ENCODE assay signal across 7 mouse cellular contexts in genomic region chr14:32492521-32492920, GRCm38 (mm10). TPM values are rescaled to one million over a fixed set of nuclear protein-coding genes. Genes with fewer than 3 reads are reported as not detected.
DNase-seq lines count a peak whose midpoint lies in the region; ATAC-seq and TF ChIP-seq lines count a peak whose summit lies in the region.

No protein-coding gene starts in this region.

- no peaks in the 10 kb centered on the region for H3K9me3 ChIP-seq in lung, embryonic 15.5 days
- H3K9me3 ChIP-seq in intestine, embryonic 14.5 days (ENCODE audit: control insufficient read depth, low read length): no peaks in the 10 kb centered on the region

- no peak for TF ChIP-seq POLR2A in myocyte (IDR thresholded peaks at IDR 0.05; ENCODE audit: insufficient read length, low read depth)

- WGBS in lung, embryonic 15.5 days: 9% methylated on average over 13 of the region's 13 CpGs
- WGBS in intestine, embryonic 14.5 days: 14% methylated on average over 13 of the region's 13 CpGs

- H3K27ac ChIP-seq in lung, embryonic 15.5 days: no peak overlapping the region
- H3K27ac ChIP-seq in intestine, embryonic 14.5 days (ENCODE audit: low read depth): no peak overlapping the region

- peak overlapping the region; percentile 4; the same call in 1 of the 2 replicates for H3K4me3 ChIP-seq in lung, embryonic 15.5 days
- no peak overlapping the region; the same call in 1 of the 2 replicates for H3K4me3 ChIP-seq in intestine, embryonic 14.5 days (ENCODE audit: low read depth, low read length)
- H3K4me3 ChIP-seq in myocyte: peak overlapping the region; percentile 12

- 0 out of 2 replicates have a peak, but pooled peaks cover 3% of the 10 kb centered on the region for H3K4me1 ChIP-seq in lung, embryonic 15.5 days
- H3K4me1 ChIP-seq in intestine, embryonic 14.5 days (replicated peaks; ENCODE audit: control insufficient read depth, insufficient read depth, low read length): no peaks in the 10 kb centered on the region

- H3K9ac ChIP-seq in lung, embryonic 15.5 days: no peak overlapping the region
- H3K9ac ChIP-seq in intestine, embryonic 14.5 days (ENCODE audit: low read length): no peak overlapping the region

- ATAC-seq in lung, embryonic 15.5 days (ENCODE audit: borderline replicate concordance, extremely low read depth, low FRiP score, low TSS enrichment): no peak
- ATAC-seq in intestine, embryonic 14.5 days (replicated peaks; ENCODE audit: low FRiP score, low TSS enrichment, low read depth): no peak

- DNase-seq in lung, postnatal 14 days: no peak
- peak; percentile 42 for DNase-seq in c-Kit-positive CD71-positive TER-119-positive erythroid progenitor cells, embryonic 14.5 days (ENCODE audit: low spot score)
- DNase-seq in intestine, embryonic 14.5 days (ENCODE audit: low spot score): peak; percentile 55
- no peak for DNase-seq in layer of hippocampus, adult 9-11 months
- no peak for DNase-seq in cerebellum, adult 18-20 months

- H3K27me3 ChIP-seq in lung, embryonic 15.5 days: peaks cover 14% of the 10 kb centered on the region; the same call in 1 of the 2 replicates
- no peaks in the 10 kb centered on the region for H3K27me3 ChIP-seq in intestine, embryonic 14.5 days (replicated peaks; ENCODE audit: control insufficient read depth, insufficient read depth, low read length)
- no peaks in the 10 kb centered on the region for H3K27me3 ChIP-seq in myocyte (ENCODE audit: control insufficient read depth, insufficient read depth, insufficient read length)

- H3ac ChIP-seq in myocyte (ENCODE audit: control insufficient read depth, insufficient read length): no peak overlapping the region

- H3K36me3 ChIP-seq in lung, embryonic 15.5 days: no peaks in the 10 kb centered on the region
- H3K36me3 ChIP-seq in intestine, embryonic 14.5 days (ENCODE audit: control insufficient read depth, insufficient read depth, low read length): no peaks in the 10 kb centered on the region
- no peaks in the 10 kb centered on the region for H3K36me3 ChIP-seq in myocyte (ENCODE audit: control insufficient read depth, insufficient read depth)

- H3K4me2 ChIP-seq in lung, embryonic 15.5 days: peak overlapping the region; percentile 31
- peak overlapping the region; percentile 38 for H3K4me2 ChIP-seq in intestine, embryonic 14.5 days (ENCODE audit: low read length)
- peak overlapping the region; percentile 81 for H3K4me2 ChIP-seq in myocyte (ENCODE audit: low read depth)

- H3K79me2 ChIP-seq in myocyte (ENCODE audit: control insufficient read depth, insufficient read depth): no peaks in the 10 kb centered on the region

TF ChIP-seq in myocyte, 11 proteins besides CTCF, POLR2A, EP300 and RAD21:
- no peak for TF ChIP-seq USF1 (IDR thresholded peaks at IDR 0.05; ENCODE audit: low read depth)
- TF ChIP-seq TCF12 (IDR thresholded peaks at IDR 0.05; ENCODE audit: insufficient read depth, poor library complexity, severe bottlenecking): no peak
- TF ChIP-seq MYOG (IDR thresholded peaks at IDR 0.05; ENCODE audit: control insufficient read depth in 1 of 3, insufficient read depth in 1 of 3, insufficient read length in 2 of 3, low read depth in 2 of 3): peak in 1 of 3 experiments; percentile 37
- TF ChIP-seq MAX (IDR thresholded peaks at IDR 0.05; ENCODE audit: low read depth): peak; percentile 38
- no peak for TF ChIP-seq REST (IDR thresholded peaks at IDR 0.05; ENCODE audit: insufficient read depth, insufficient read length)
- no peak for TF ChIP-seq POLR2AphosphoS2 (IDR thresholded peaks at IDR 0.05; ENCODE audit: insufficient read length, low read depth)
- TF ChIP-seq MYOD1 (IDR thresholded peaks at IDR 0.05; ENCODE audit: control insufficient read depth in 1 of 3, insufficient read length in 2 of 3, low read depth in 2 of 3): peak in 1 of 3 experiments; percentile 40

RNA-seq across cellular contexts. Expression of gene Ercc6, which starts 20.8 kb away (rescaled TPM):
- polyA plus RNA-seq in lung, embryonic 15.5 days (2015; fragmentation: Nextera tagmentation; extraction: Ambion mirVana): 13.5 and 21.0 TPM in 2 replicates
- 16.0 and 19.1 TPM in 2 replicates for polyA plus RNA-seq in intestine, embryonic 14.5 days (2014; fragmentation: Nextera tagmentation; extraction: Ambion mirVana)
- polyA plus RNA-seq in myocyte (2012; fragmentation: generic; extraction: Trizol): 2.1 TPM

RNA-seq across cellular contexts. Expression of gene Chat, which starts 26.7 kb away (rescaled TPM):
- polyA plus RNA-seq in lung, embryonic 15.5 days (2015; fragmentation: Nextera tagmentation; extraction: Ambion mirVana): 0.11 TPM in 1 of 2 replicates, not detected in the other
- polyA plus RNA-seq in intestine, embryonic 14.5 days (2014; fragmentation: Nextera tagmentation; extraction: Ambion mirVana): 1.3 and 1.4 TPM in 2 replicates
- not detected for polyA plus RNA-seq in myocyte (2012; fragmentation: generic; extraction: Trizol)

RNA-seq across cellular contexts. Expression of gene Slc18a3, which starts 27.9 kb away (rescaled TPM):
- polyA plus RNA-seq in lung, embryonic 15.5 days (2015; fragmentation: Nextera tagmentation; extraction: Ambion mirVana): 0.34 and 1.4 TPM in 2 replicates
- 11.3 TPM in 2 replicates for polyA plus RNA-seq in intestine, embryonic 14.5 days (2014; fragmentation: Nextera tagmentation; extraction: Ambion mirVana)
- polyA plus RNA-seq in myocyte (2012; fragmentation: generic; extraction: Trizol): not detected

Comparison
In these comparisons a context has a peak if more than half of its experiments do, and no peak if none do; other contexts are left out.
1. H3K4me2 ChIP-seq: peak in every context shown above with its lines; median percentile 81 in myocyte; 38 in intestine, embryonic 14.5 days; 31 in lung, embryonic 15.5 days.
2. DNase-seq: peak in c-Kit-positive CD71-positive TER-119-positive erythroid progenitor cells, embryonic 14.5 days (single experiment) and intestine, embryonic 14.5 days (single experiment); none in lung, postnatal 14 days (single experiment), layer of hippocampus, adult 9-11 months (single experiment) and cerebellum, adult 18-20 months (0 of 2).